ENCODE assay signal across 9 mouse cellular contexts in the genomic region with DNA sequence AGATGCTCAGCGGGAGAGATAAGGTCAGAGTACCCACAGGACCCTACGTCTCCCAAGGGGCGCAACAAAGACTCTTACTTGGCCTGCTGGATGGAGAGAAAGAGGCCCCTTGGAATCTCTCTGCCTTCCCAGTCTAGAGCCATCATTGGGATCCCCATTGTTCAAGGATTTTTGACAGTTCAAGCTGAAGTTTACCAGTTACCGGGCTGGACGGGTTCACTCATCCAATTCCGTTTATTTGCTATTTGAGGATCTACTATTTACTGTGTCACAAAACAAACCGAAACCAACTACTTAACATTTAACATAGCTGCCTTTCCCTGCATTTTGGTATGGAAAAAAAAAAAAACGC. TPM values are rescaled to one million over a fixed set of nuclear protein-coding genes. Genes with fewer than 3 reads are reported as not detected.
A peak's percentile ranks its signal among the peaks of the same experiment; 100 is the strongest.
DNase-seq lines count a peak whose midpoint lies in the region; ATAC-seq and TF ChIP-seq lines count a peak whose summit lies in the region.
"Had no signal": no experiment of that assay in that cellular context is flagged by ENCODE, and none has a peak within 500 bp of the region (broad histone marks: within the 10 kb centered on the region; RNA-seq: fewer than 3 reads in every experiment).

No protein-coding gene starts in this region.

- ATAC-seq in heart, embryonic 14.5 days (ENCODE audit: insufficient number of reproducible peaks, insufficient read depth, low FRiP score, low read depth), result no peak
- no peak for ATAC-seq in forebrain, embryonic 14.5 days
- no peak for ATAC-seq in liver, embryonic 16.5 days (ENCODE audit: low read depth)
- ATAC-seq in frontal cortex, adult (ENCODE audit: low TSS enrichment), result no peak
- ATAC-seq: Patski had no signal

- H3K4me2 ChIP-seq in heart, embryonic 14.5 days (ENCODE audit: low read length), result peak overlapping the region; percentile 73
- peak overlapping the region; percentile 86 for H3K4me2 ChIP-seq in forebrain, embryonic 14.5 days (ENCODE audit: low read length)
- H3K4me2 ChIP-seq in liver, embryonic 16.5 days (ENCODE audit: low read depth, low read length), result peak overlapping the region; percentile 98

- no peaks in the 10 kb centered on the region for H3K27me3 ChIP-seq in heart, embryonic 14.5 days (ENCODE audit: control insufficient read depth, insufficient read depth, low read length)
- no peaks in the 10 kb centered on the region for H3K27me3 ChIP-seq in ES-Bruce4 (ENCODE audit: control insufficient read depth, insufficient read depth, low read length, poor library complexity, severe bottlenecking)
- no peaks in the 10 kb centered on the region for H3K27me3 ChIP-seq in forebrain, embryonic 14.5 days (replicated peaks; ENCODE audit: control insufficient read depth, insufficient read depth, low read length)
- no peaks in the 10 kb centered on the region for H3K27me3 ChIP-seq in liver, embryonic 16.5 days (ENCODE audit: control insufficient read depth, insufficient read depth, low read depth, low read length)
- H3K27me3 ChIP-seq: Patski had no signal

- TF ChIP-seq EP300 in ES-Bruce4 (IDR thresholded peaks at IDR 0.05; ENCODE audit: insufficient read depth, low read depth, low read length), result no peak

- 1% methylated on average over 8 of the region's 8 CpGs for WGBS in heart, embryonic 14.5 days
- WGBS in forebrain, embryonic 14.5 days, result under 1% methylated on average over 8 of the region's 8 CpGs
- under 1% methylated on average over 8 of the region's 8 CpGs for WGBS in liver, embryonic 16.5 days (ENCODE audit: insufficient replicate concordance)

- peak overlapping the region; percentile 88 for H3K9ac ChIP-seq in heart, embryonic 14.5 days (ENCODE audit: low read length)
- H3K9ac ChIP-seq in ES-Bruce4 (ENCODE audit: low read depth, poor library complexity, severe bottlenecking), result peak overlapping the region; percentile 69
- peak overlapping the region; percentile 76 for H3K9ac ChIP-seq in forebrain, embryonic 14.5 days (ENCODE audit: low read length)
- peak overlapping the region; percentile 74 for H3K9ac ChIP-seq in liver, embryonic 16.5 days (ENCODE audit: low read depth, low read length)

- no peaks in the 10 kb centered on the region for H3K36me3 ChIP-seq in heart, embryonic 14.5 days (ENCODE audit: control insufficient read depth, insufficient read depth, low read length)
- no peaks in the 10 kb centered on the region for H3K36me3 ChIP-seq in ES-Bruce4 (ENCODE audit: control insufficient read depth, insufficient read depth, low read length, poor library complexity, severe bottlenecking)
- no peaks in the 10 kb centered on the region for H3K36me3 ChIP-seq in forebrain, embryonic 14.5 days (ENCODE audit: control insufficient read depth, insufficient read depth, low read length)
- no peaks in the 10 kb centered on the region for H3K36me3 ChIP-seq in liver, embryonic 16.5 days (ENCODE audit: control insufficient read depth, insufficient read depth)

- TF ChIP-seq CTCF in ES-Bruce4 (IDR thresholded peaks at IDR 0.05; ENCODE audit: low read depth, low read length), result no peak

- intact Hi-C loops in heart, postnatal 14 days (cut with DNase I), result loop anchor here (2.0 to 5.0 kb wide), 4 partner anchors 48 to 407 kb away; partner anchors contain the start of gene Edn1

- H3K4me1 ChIP-seq in heart, embryonic 14.5 days (ENCODE audit: control insufficient read depth in 2 of 2, insufficient read depth in 2 of 2, low read length in 2 of 2), result peaks cover 0 to 16% of the 10 kb centered on the region in 2 experiments; a peak in 2 of 4 replicates
- no peaks in the 10 kb centered on the region for H3K4me1 ChIP-seq in ES-Bruce4 (ENCODE audit: control insufficient read depth, insufficient read depth, low read length)
- H3K4me1 ChIP-seq in forebrain, embryonic 14.5 days (ENCODE audit: control insufficient read depth, insufficient read depth, low read length), result peaks cover 10% of the 10 kb centered on the region
- H3K4me1 ChIP-seq in liver, embryonic 16.5 days (ENCODE audit: control insufficient read depth, low read depth, low read length), result peaks cover 17% of the 10 kb centered on the region

- TF ChIP-seq POLR2A in ES-Bruce4 (IDR thresholded peaks at IDR 0.05; ENCODE audit: insufficient read depth, low read length), result no peak

- peak overlapping the region; percentile 88 to 93 for H3K27ac ChIP-seq in heart, embryonic 14.5 days (replicated peaks in 1 of 2; ENCODE audit: control insufficient read depth in 1 of 2, insufficient read depth in 1 of 2, low read depth in 2 of 2, low read length in 2 of 2)
- no peak overlapping the region for H3K27ac ChIP-seq in ES-Bruce4 (ENCODE audit: insufficient read depth, low read length)
- H3K27ac ChIP-seq in forebrain, embryonic 14.5 days (ENCODE audit: low read depth, low read length), result peak overlapping the region; percentile 75; the same call in 1 of the 2 replicates
- peak overlapping the region; percentile 70 for H3K27ac ChIP-seq in liver, embryonic 16.5 days (ENCODE audit: low read length)

- H3K4me3 ChIP-seq in heart, embryonic 14.5 days (ENCODE audit: control insufficient read depth in 1 of 2, insufficient read depth in 1 of 2, low read depth in 1 of 2, low read length in 2 of 2), result peak overlapping the region; percentile 80 to 92
- H3K4me3 ChIP-seq in ES-Bruce4 (ENCODE audit: low read depth, low read length), result peak overlapping the region; percentile 59
- peak overlapping the region; percentile 51 for H3K4me3 ChIP-seq in forebrain, embryonic 14.5 days (ENCODE audit: low read depth, low read length)
- H3K4me3 ChIP-seq in liver, embryonic 16.5 days (ENCODE audit: low read depth, low read length), result peak overlapping the region; percentile 77

- DNase-seq in heart, postnatal 14 days, result no peak
- DNase-seq in forebrain, embryonic 14.5 days (ENCODE audit: low spot score), result no peak
- no peak for DNase-seq in B cell, adult 2 months
- no peak for DNase-seq in MN1 (ENCODE audit: low spot score)

- no peaks in the 10 kb centered on the region for H3K9me3 ChIP-seq in heart, embryonic 14.5 days (ENCODE audit: control insufficient read depth, low read length)
- H3K9me3 ChIP-seq in ES-Bruce4 (replicated peaks; ENCODE audit: control insufficient read depth, insufficient read depth, low read length, poor library complexity, severe bottlenecking), result no peaks in the 10 kb centered on the region
- no peaks in the 10 kb centered on the region for H3K9me3 ChIP-seq in forebrain, embryonic 14.5 days (replicated peaks; ENCODE audit: control insufficient read depth, low read length)
- no peaks in the 10 kb centered on the region for H3K9me3 ChIP-seq in liver, embryonic 16.5 days (replicated peaks; ENCODE audit: control insufficient read depth, low read length)

RNA-seq across cellular contexts. Expression of gene Hivep1, which starts 2.1 kb away (rescaled TPM):
- 7.9 and 10.6 TPM in 2 replicates for polyA plus RNA-seq in heart, embryonic 14.5 days (2014; fragmentation: Nextera tagmentation; extraction: Ambion mirVana)
- total RNA-seq in heart, postnatal 14 days (2021), result 10 to 100 TPM; 21.2 to 23.7 TPM
- polyA plus RNA-seq in ES-Bruce4 (2011; ENCODE audit: insufficient read depth, insufficient read length, low read depth, missing spikeins), result 11.3 and 18.2 TPM in 2 replicates
- 12.0 and 16.0 TPM in 2 replicates for polyA plus RNA-seq in forebrain, embryonic 14.5 days (2014; fragmentation: Nextera tagmentation; extraction: Ambion mirVana)
- polyA plus RNA-seq in liver, embryonic 16.5 days (2015; fragmentation: Nextera tagmentation; extraction: Ambion mirVana), result 1.7 and 2.3 TPM in 2 replicates
